Mouse (Mus musculus) intestine, embryonic 14.5 days (tissue): ENCODE measurements around the gene Nod1. TPM values are rescaled to one million over a fixed set of nuclear protein-coding genes. Genes with fewer than 3 reads are reported as not detected.
A peak's percentile ranks its signal among the peaks of the same experiment; 100 is the strongest.

Source experiments
- ATAC-seq: fragments of 200-750 bp; cut with Nextera tagmentation; replicated peaks from 2 replicates; pipeline ENCODE4 v1.8.0; 2017; ENCODE audit warnings: low read depth, moderate number of reproducible peaks, moderate TSS enrichment, moderate library complexity; ENCODE audit not compliant: low FRiP score, low TSS enrichment
- DNase-seq: peaks from one replicate; pipeline ENCODE4 v3.0.0-alpha.2; 2018; ENCODE audit warnings: low spot score
- H3K27ac ChIP-seq: fragments of 300-500 bp; sonication (generic); 2 replicates; pipeline ENCODE4 v1.5.1; 2014; ENCODE audit warnings: low read depth, mild to moderate bottlenecking, control low read depth
- H3K27me3 ChIP-seq: fragments of 300-500 bp; sonication (generic); replicated peaks from 2 replicates; pipeline ENCODE4 v1.6.1; 2014; ENCODE audit warnings: low read length, control low read depth; ENCODE audit not compliant: control insufficient read depth, insufficient read depth
- H3K36me3 ChIP-seq: fragments of 300-500 bp; sonication (generic); 2 replicates; pipeline ENCODE4 v1.6.1; 2014; ENCODE audit warnings: low read length, control low read depth; ENCODE audit not compliant: control insufficient read depth, insufficient read depth
- H3K4me1 ChIP-seq: fragments of 300-500 bp; sonication (generic); replicated peaks from 2 replicates; pipeline ENCODE4 v1.6.1; 2014; ENCODE audit warnings: low read length, control low read depth, mixed read lengths; ENCODE audit not compliant: control insufficient read depth, insufficient read depth
- H3K4me2 ChIP-seq: fragments of 300-500 bp; sonication (generic); 2 replicates; pipeline ENCODE4 v1.6.1; 2014; ENCODE audit warnings: low read length
- H3K4me3 ChIP-seq: fragments of 300-500 bp; sonication (generic); 2 replicates; pipeline ENCODE4 v1.5.1; 2014; ENCODE audit warnings: low read depth, low read length, control low read depth, mixed read lengths
- H3K9ac ChIP-seq: fragments of 300-500 bp; sonication (generic); 2 replicates; pipeline ENCODE4 v1.6.1; 2014; ENCODE audit warnings: mild to moderate bottlenecking, low read length
- H3K9me3 ChIP-seq: fragments of 300-500 bp; sonication (generic); 2 replicates; pipeline ENCODE4 v1.6.1; 2016; ENCODE audit warnings: low read length, control low read depth; ENCODE audit not compliant: control insufficient read depth
- WGBS: fragments of 180-500 bp; shearing (Covaris S2); extraction: QIAGEN DNeasy Blood & Tissue Kit; methylation state at CpG from one replicate; pipeline ENCODE4 v1.1.7; 2014; 5-methylcytosine and 5-hydroxymethylcytosine counted together
- polyA plus RNA-seq: library from polyadenylated mRNA; unstranded; fragments of >200 nt; fragmentation: Nextera tagmentation; extraction: Ambion mirVana; gene quantifications from 2 replicates; pipeline ENCODE4 v1.2.1, GENCODE M21; 2014

Nod1 gene
- polyA plus RNA-seq, 1 experiment from 2014 or later = 5.6 TPM

DNA sequence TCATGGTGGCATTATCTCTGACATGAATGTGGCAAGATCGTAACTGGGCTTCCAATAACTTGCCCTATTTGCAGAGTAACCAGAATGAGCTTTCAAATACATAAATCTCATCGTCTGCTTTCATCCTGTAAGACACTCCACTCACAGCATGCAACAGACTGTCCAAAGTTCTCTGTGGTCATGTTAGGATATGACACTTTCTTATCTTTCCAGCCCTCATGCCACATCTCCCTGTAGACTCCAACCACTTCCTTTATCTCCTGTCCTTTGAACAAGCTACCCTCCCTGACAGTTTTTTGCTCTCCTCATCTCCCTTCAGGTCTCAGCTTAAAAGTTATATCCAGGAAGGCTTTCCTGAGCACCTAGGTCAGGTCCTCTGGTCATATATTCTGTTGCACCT lies 18.8 kb upstream of the Nod1 start:
- no peaks in the 10 kb centered on the region for H3K9me3 ChIP-seq
- DNase-seq (no peak), ATAC-seq (no peak)
- H3K9ac ChIP-seq = no peak overlapping the region
- no peaks in the 10 kb centered on the region for H3K36me3 ChIP-seq
- H3K4me3 ChIP-seq = no peak overlapping the region
- 0 out of 2 replicates have a peak overlapping the region, but pooled peaks have one; percentile 86 for H3K4me2 ChIP-seq
- WGBS = 68% methylated on average over 2 of the region's 2 CpGs
- no peaks in the 10 kb centered on the region for H3K27me3 ChIP-seq
- no peaks in the 10 kb centered on the region; the same call in 1 of the 2 replicates for H3K4me1 ChIP-seq
- H3K27ac ChIP-seq = no peak overlapping the region

- H3K4me3 ChIP-seq = no peak overlapping the region
- no peaks in the 10 kb centered on the region for H3K27me3 ChIP-seq
- no peak overlapping the region for H3K27ac ChIP-seq
- H3K36me3 ChIP-seq = no peaks in the 10 kb centered on the region; the same call in 1 of the 2 replicates
- ATAC-seq (no peak), DNase-seq (no peak)
- no peak overlapping the region for H3K4me2 ChIP-seq
- no peaks in the 10 kb centered on the region; the same call in 1 of the 2 replicates for H3K4me1 ChIP-seq
- no peak overlapping the region for H3K9ac ChIP-seq
- WGBS = 93% methylated on average over 6 of the region's 6 CpGs
- H3K9me3 ChIP-seq = no peaks in the 10 kb centered on the region
Observed at GRCm38 (mm10) chr6:54988141-54988540, 15.7 kb upstream of the Nod1 start.

DNA sequence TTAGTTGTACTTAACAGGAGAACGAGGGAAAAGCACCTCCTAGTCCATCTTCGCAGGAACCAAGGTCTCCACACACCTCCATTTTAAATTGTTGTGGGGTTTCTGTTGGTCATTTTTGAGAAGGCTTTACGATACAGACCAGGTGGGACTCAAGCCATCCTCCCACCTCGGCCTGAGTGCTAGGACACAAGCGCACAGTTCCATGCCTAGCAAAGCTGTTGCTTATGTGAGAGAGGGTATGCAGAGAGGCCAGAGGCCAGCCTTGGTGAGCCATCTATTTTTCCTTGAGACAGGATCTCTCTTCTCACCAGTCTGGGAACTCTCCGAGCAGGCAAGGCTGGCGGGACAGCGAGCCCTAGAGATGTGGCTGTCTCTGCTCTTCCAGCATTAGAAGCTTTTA lies 11.7 kb upstream of the Nod1 start:
- 90% methylated on average over 8 of the region's 8 CpGs for WGBS
- Histone ChIP-seq H3K4me3 (no peak overlapping the region), H3K27me3 (no peaks in the 10 kb centered on the region), H3K9ac (no peak overlapping the region), H3K36me3 (no peaks in the 10 kb centered on the region; the same call in 1 of the 2 replicates), H3K27ac (no peak overlapping the region), H3K4me1 (no peaks in the 10 kb centered on the region), H3K9me3 (no peaks in the 10 kb centered on the region), H3K4me2 (no peak overlapping the region)
- ATAC-seq (no peak), DNase-seq (no peak)

GRCm38 (mm10) chr6:54983526-54984050 lies 11.2 kb upstream of the Nod1 start:
- DNase-seq = no peak
- Histone ChIP-seq H3K4me1 (no peaks in the 10 kb centered on the region), H3K9ac (no peak overlapping the region), H3K27ac (no peak overlapping the region), H3K9me3 (no peaks in the 10 kb centered on the region), H3K4me3 (no peak overlapping the region), H3K4me2 (no peak overlapping the region), H3K36me3 (no peaks in the 10 kb centered on the region; the same call in 1 of the 2 replicates), H3K27me3 (no peaks in the 10 kb centered on the region)
- no peak for ATAC-seq
- 88% methylated on average over 4 of the region's 4 CpGs for WGBS

DNA sequence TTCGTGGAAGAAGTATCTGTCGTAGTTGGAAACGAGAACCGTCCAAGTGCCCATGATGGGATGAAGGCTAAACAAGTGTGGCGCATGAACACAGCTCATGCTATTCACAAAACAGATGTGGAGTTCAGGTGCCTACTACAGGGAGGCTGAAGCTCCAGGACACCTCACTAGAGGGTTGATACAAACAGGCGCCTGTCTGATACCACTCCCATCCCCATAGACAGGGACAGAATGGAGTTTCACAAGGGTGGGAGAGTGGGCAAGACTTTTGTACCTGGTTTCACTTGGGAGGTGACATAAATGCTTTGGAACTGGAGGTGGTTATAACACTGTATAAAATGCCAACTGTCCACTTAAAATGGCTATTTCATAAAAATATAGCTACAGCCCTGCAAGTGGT lies 7.0 kb upstream of the Nod1 start:
- H3K27ac ChIP-seq = no peak overlapping the region
- ATAC-seq (no peak), DNase-seq (no peak)
- no peak overlapping the region for H3K4me3 ChIP-seq
- no peaks in the 10 kb centered on the region for H3K27me3 ChIP-seq
- no peak overlapping the region for H3K9ac ChIP-seq
- no peaks in the 10 kb centered on the region for H3K4me1 ChIP-seq
- H3K4me2 ChIP-seq = no peak overlapping the region
- WGBS = 94% methylated on average over 6 of the region's 6 CpGs
- H3K9me3 ChIP-seq = no peaks in the 10 kb centered on the region
- no peaks in the 10 kb centered on the region for H3K36me3 ChIP-seq

- DNase-seq = no peak
Observed at GRCm38 (mm10) chr6:54975616-54976015, 3.2 kb upstream of the Nod1 start.

GRCm38 (mm10) chr6:54974501-54974900 lies 2.1 kb upstream of the Nod1 start:
- peak; percentile 26; the same call in 1 of the 2 replicates for ATAC-seq

More at GRCm38 (mm10) chr6:54975616-54976015, 3.2 kb upstream of the Nod1 start:
- Histone ChIP-seq H3K4me3 (no peak overlapping the region), H3K27me3 (0 out of 2 replicates have a peak, but pooled peaks cover 4% of the 10 kb centered on the region), H3K9ac (no peak overlapping the region), H3K4me2 (no peak overlapping the region), H3K36me3 (no peaks in the 10 kb centered on the region), H3K4me1 (0 out of 2 replicates have a peak, but pooled peaks cover 4% of the 10 kb centered on the region), H3K9me3 (no peaks in the 10 kb centered on the region), H3K27ac (no peak overlapping the region)
- WGBS = 75% methylated on average over 1 of the region's 1 CpGs
- no peak for ATAC-seq

GRCm38 (mm10) chr6:54972929-54973211 lies 458 bp upstream of the Nod1 start:
- DNase-seq (no peak), ATAC-seq (no peak; the same call in 1 of the 2 replicates)
- WGBS = 12% methylated on average over 5 of the region's 5 CpGs
- H3K4me3 ChIP-seq = peak overlapping the region; percentile 61
- no peaks in the 10 kb centered on the region for H3K36me3 ChIP-seq
- 0 out of 2 replicates have a peak overlapping the region, but pooled peaks have one; percentile 13 for H3K9ac ChIP-seq
- H3K27me3 ChIP-seq = 0 out of 2 replicates have a peak, but pooled peaks cover 4% of the 10 kb centered on the region
- H3K4me1 ChIP-seq = 0 out of 2 replicates have a peak, but pooled peaks cover 6% of the 10 kb centered on the region
- H3K27ac ChIP-seq = no peak overlapping the region
- no peaks in the 10 kb centered on the region for H3K9me3 ChIP-seq
- peak overlapping the region; percentile 83 for H3K4me2 ChIP-seq

More at GRCm38 (mm10) chr6:54974501-54974900, 2.1 kb upstream of the Nod1 start:
- no peak for DNase-seq
- no peaks in the 10 kb centered on the region for H3K9me3 ChIP-seq
- no peak overlapping the region for H3K27ac ChIP-seq
- H3K4me1 ChIP-seq = 0 out of 2 replicates have a peak, but pooled peaks cover 4% of the 10 kb centered on the region
- H3K9ac ChIP-seq = no peak overlapping the region
- 0 out of 2 replicates have a peak, but pooled peaks cover 4% of the 10 kb centered on the region for H3K27me3 ChIP-seq
- no peak overlapping the region for H3K4me3 ChIP-seq
- H3K36me3 ChIP-seq = no peaks in the 10 kb centered on the region
- no peak overlapping the region for H3K4me2 ChIP-seq
- 67% methylated on average over 5 of the region's 5 CpGs for WGBS

GRCm38 (mm10) chr6:54971731-54972110 lies 691 bp downstream of the Nod1 start:
- WGBS = 14% methylated on average over 8 of the region's 8 CpGs
- H3K27ac ChIP-seq = no peak overlapping the region; the same call in 1 of the 2 replicates
- peak overlapping the region; percentile 83 for H3K4me2 ChIP-seq
- H3K9me3 ChIP-seq = no peaks in the 10 kb centered on the region
- ATAC-seq (no peak), DNase-seq (no peak)
- no peaks in the 10 kb centered on the region for H3K36me3 ChIP-seq
- 0 out of 2 replicates have a peak, but pooled peaks cover 4% of the 10 kb centered on the region for H3K27me3 ChIP-seq
- H3K9ac ChIP-seq = peak overlapping the region; percentile 47
- H3K4me3 ChIP-seq = peak overlapping the region; percentile 61
- 0 out of 2 replicates have a peak, but pooled peaks cover 6% of the 10 kb centered on the region for H3K4me1 ChIP-seq
